Mouse (Mus musculus): Measurements from ENCODE around the gene Tat. TPM values are rescaled to one million over a fixed set of nuclear protein-coding genes. Genes with fewer than 3 reads are reported as not detected.

Tat gene
- under 1 TPM in 1 of 2 experiments, not detected in 1; 0.21 TPM for polyA plus RNA-seq (2017; shearing (Covaris generic))

GRCm38 (mm10) chr8:109990224-109990623, at the start of gene Tat:
Tat (plus strand) TSS chr8:109990437.

GRCm38 (mm10) chr8:109961693-109962367, 28.4 kb upstream of the Tat start, which contains the start of gene Marveld3:
Marveld3 (minus strand) TSS chr8:109962203.

GRCm38 (mm10) chr8:110039659-110040058, 49.4 kb downstream of the Tat start, which contains the start of gene Chst4:
Chst4 (minus strand) TSS chr8:110039740.

Other genes with a start within 250 kb of the Tat start
- gene Ap1g1, start 211.9 kb upstream of the Tat start, polyA plus RNA-seq (2017; shearing (Covaris generic)): 10 to 100 TPM; 39.3 to 51.7 TPM
- gene Phlpp2, start 121.9 kb upstream of the Tat start, polyA plus RNA-seq (2017; shearing (Covaris generic)): under 1 TPM; 0.26 to 0.50 TPM
- under 1 TPM in 1 of 2 experiments, not detected in 1; 0.81 TPM for gene Marveld3, start 28.2 kb upstream of the Tat start, polyA plus RNA-seq (2017; shearing (Covaris generic))
- gene Chst4, start 49.3 kb downstream of the Tat start, polyA plus RNA-seq (2017; shearing (Covaris generic)): under 1 TPM; 0.12 to 0.41 TPM
- gene Zfp612, start 89.3 kb downstream of the Tat start, polyA plus RNA-seq (2017; shearing (Covaris generic)): 1 to 10 TPM in 1 of 2 experiments, under 1 TPM in 1; 0.50 to 2.3 TPM
- not detected for gene Gm21964, start 110.8 kb downstream of the Tat start, polyA plus RNA-seq (2017; shearing (Covaris generic))
- gene Gm17720, start 112.3 kb downstream of the Tat start, polyA plus RNA-seq (2017; shearing (Covaris generic)): not detected
- not detected for gene Calb2, start 177.8 kb downstream of the Tat start, polyA plus RNA-seq (2017; shearing (Covaris generic))
- 1 to 10 TPM; 5.3 to 8.7 TPM for gene Cmtr2, start 225.2 kb downstream of the Tat start, polyA plus RNA-seq (2017; shearing (Covaris generic))

Measured in activated CD4-positive, CD25-positive, alpha-beta regulatory T cell (primary cell).